Mouse (Mus musculus) kidney, embryonic 15.5 days (tissue): ENCODE measurements around the gene Piga. TPM values are rescaled to one million over a fixed set of nuclear protein-coding genes. Genes with fewer than 3 reads are reported as not detected.

Experiments
- ATAC-seq: fragments of 200-750 bp; cut with Nextera tagmentation; replicated peaks from 2 replicates; pipeline ENCODE4 v1.8.0; 2017; ENCODE audit warnings: moderate TSS enrichment; ENCODE audit not compliant: low FRiP score
- H3K27ac ChIP-seq: fragments of 300-500 bp; sonication (generic); 2 replicates; pipeline ENCODE4 v1.5.1; 2015; ENCODE audit warnings: mild to moderate bottlenecking, inconsistent platforms
- H3K27me3 ChIP-seq: fragments of 300-500 bp; sonication (generic); 2 replicates; pipeline ENCODE4 v1.6.1; 2015; ENCODE audit warnings: inconsistent platforms
- H3K36me3 ChIP-seq: fragments of 300-500 bp; sonication (generic); 2 replicates; pipeline ENCODE4 v1.6.1; 2015; ENCODE audit warnings: inconsistent platforms
- H3K4me1 ChIP-seq: fragments of 300-500 bp; sonication (generic); 2 replicates; pipeline ENCODE4 v1.6.1; 2015; ENCODE audit warnings: inconsistent platforms
- H3K4me2 ChIP-seq: fragments of 300-500 bp; sonication (generic); 2 replicates; pipeline ENCODE4 v1.6.1; 2015; ENCODE audit warnings: moderate library complexity, mild to moderate bottlenecking, inconsistent platforms
- H3K4me3 ChIP-seq: fragments of 300-500 bp; sonication (generic); replicated peaks from 2 replicates; pipeline ENCODE4 v1.5.1; 2015; ENCODE audit warnings: mild to moderate bottlenecking, inconsistent platforms
- H3K9ac ChIP-seq: fragments of 300-500 bp; sonication (generic); 2 replicates; pipeline ENCODE4 v1.6.1; 2015; ENCODE audit warnings: mild to moderate bottlenecking, inconsistent platforms
- H3K9me3 ChIP-seq: fragments of 300-500 bp; sonication (generic); replicated peaks from 2 replicates; pipeline ENCODE4 v1.6.1; 2016; ENCODE audit warnings: inconsistent platforms
- WGBS: fragments of 180-500 bp; shearing (Covaris S2); methylation state at CpG from one replicate; pipeline ENCODE4 v1.1.7; 2015; ENCODE audit warnings: mixed read lengths; 5-methylcytosine and 5-hydroxymethylcytosine counted together
- polyA plus RNA-seq: library from polyadenylated mRNA; unstranded; fragments of >200 nt; fragmentation: Nextera tagmentation; extraction: Ambion mirVana; gene quantifications from 2 replicates; pipeline ENCODE4 v1.2.1, GENCODE M21; 2015

The Piga gene
- polyA plus RNA-seq: 13.8 and 14.0 TPM in 2 replicates

DNA sequence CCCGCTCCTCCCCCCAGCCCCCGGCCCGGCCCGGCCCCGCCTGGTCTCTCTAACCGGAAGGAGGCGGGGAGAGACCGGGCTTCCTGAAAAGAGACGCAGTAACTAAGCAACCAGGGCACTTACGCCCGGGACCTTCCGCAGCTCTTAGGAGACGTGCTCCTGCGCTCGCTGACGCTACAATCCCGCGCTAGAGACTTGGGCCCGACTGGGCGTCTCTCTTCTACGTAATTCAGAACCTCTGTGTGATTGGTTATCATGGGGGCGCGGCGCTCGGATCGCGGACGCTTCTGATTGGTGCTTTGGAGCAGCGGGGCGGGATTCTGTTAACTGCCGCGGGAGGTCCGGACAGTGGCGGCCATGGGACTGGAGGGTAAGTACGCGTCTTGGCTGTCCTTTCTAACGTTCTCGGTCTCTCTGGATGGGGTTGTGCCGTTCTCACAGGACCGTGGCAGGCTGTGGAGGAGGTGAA is at the start of gene Piga:
Gene Piga (plus strand): TSS at position 317 of the 469 bp plus-strand sequence.
- Histone ChIP-seq H3K9me3 (no peaks in the 10 kb centered on the region), H3K27me3 (peaks cover 46% of the 10 kb centered on the region), H3K27ac (peak within 1 kb of the TSS; percentile 82), H3K9ac (peak within 1 kb of the TSS; percentile 56), H3K4me3 (peak within 1 kb of the TSS; percentile 60), H3K36me3 (peaks cover 17% of the 10 kb centered on the region), H3K4me1 (0 out of 2 replicates have a peak, but pooled peaks cover 8% of the 10 kb centered on the region), H3K4me2 (peak within 1 kb of the TSS; percentile 51)
- whole genome bisulfite sequencing: 13% methylated on average over 40 of the region's 40 CpGs
- peak; percentile 100 for ATAC-seq

- H3K4me3 ChIP-seq: no peak overlapping the region
- H3K27ac ChIP-seq: 0 out of 2 replicates have a peak overlapping the region, but pooled peaks have one; percentile 51
- no peak overlapping the region for H3K4me2 ChIP-seq
- 58% methylated on average over 3 of the region's 3 CpGs for WGBS
- H3K36me3 ChIP-seq: no peaks in the 10 kb centered on the region
- no peak overlapping the region for H3K9ac ChIP-seq
- H3K27me3 ChIP-seq: 0 out of 2 replicates have a peak, but pooled peaks cover 13% of the 10 kb centered on the region
- H3K4me1 ChIP-seq: no peaks in the 10 kb centered on the region
- H3K9me3 ChIP-seq: no peaks in the 10 kb centered on the region
- no peak for ATAC-seq
Measured at GRCm38 (mm10) chrX:164370576-164370975, 49.0 kb upstream of the Piga start.

DNA sequence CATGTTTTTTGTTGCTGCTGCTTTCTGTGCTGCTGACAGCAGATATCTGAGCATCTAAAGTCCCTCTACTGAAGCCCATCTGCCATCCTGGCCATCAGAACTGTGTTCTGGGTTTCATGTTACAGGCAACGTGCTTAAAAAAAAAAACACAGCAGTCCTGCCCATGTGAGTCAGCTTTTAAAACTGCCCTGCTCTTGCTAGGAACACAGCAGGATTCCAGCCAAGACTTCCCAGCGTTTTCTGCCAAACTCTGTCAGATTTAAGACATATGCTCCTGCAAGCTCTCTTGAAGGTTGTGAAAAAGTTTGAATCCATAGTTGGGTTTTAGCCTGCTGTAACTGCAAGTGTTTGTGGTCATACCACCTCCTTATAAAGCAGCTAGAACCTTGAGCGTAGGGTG is 46.5 kb upstream of the Piga start, which contains the start of gene Vegfd:
Gene Vegfd (plus strand): TSS at position 298 of the 400 bp plus-strand sequence.
- H3K36me3 ChIP-seq: no peaks in the 10 kb centered on the region
- H3K9me3 ChIP-seq: no peaks in the 10 kb centered on the region
- peak within 1 kb of the TSS; percentile 21 for H3K4me3 ChIP-seq
- no peaks in the 10 kb centered on the region for H3K4me1 ChIP-seq
- no peak for ATAC-seq
- no peak within 1 kb of the TSS for H3K9ac ChIP-seq
- 36% methylated on average over 3 of the region's 3 CpGs for WGBS
- peaks cover 15% of the 10 kb centered on the region; the same call in 1 of the 2 replicates for H3K27me3 ChIP-seq
- H3K4me2 ChIP-seq: peak within 1 kb of the TSS; percentile 16; the same call in 1 of the 2 replicates
- H3K27ac ChIP-seq: peak within 1 kb of the TSS; percentile 66

GRCm38 (mm10) chrX:164374586-164374985 is 45.0 kb upstream of the Piga start:
- no peak for ATAC-seq
- Histone ChIP-seq H3K27ac (no peak overlapping the region), H3K4me3 (peak overlapping the region; percentile 21), H3K4me1 (no peaks in the 10 kb centered on the region), H3K36me3 (no peaks in the 10 kb centered on the region), H3K4me2 (peak overlapping the region; percentile 22; the same call in 1 of the 2 replicates), H3K9me3 (no peaks in the 10 kb centered on the region), H3K9ac (no peak overlapping the region), H3K27me3 (peaks cover 21% of the 10 kb centered on the region)
- 48% methylated on average over 5 of the region's 5 CpGs for WGBS

GRCm38 (mm10) chrX:164379721-164380120 is 39.9 kb upstream of the Piga start:
- H3K27ac ChIP-seq: no peak overlapping the region
- peaks cover 36% of the 10 kb centered on the region for H3K27me3 ChIP-seq
- 78% methylated on average over 4 of the region's 4 CpGs for WGBS
- H3K9ac ChIP-seq: no peak overlapping the region
- H3K4me1 ChIP-seq: no peaks in the 10 kb centered on the region
- ATAC-seq: no peak
- no peaks in the 10 kb centered on the region for H3K9me3 ChIP-seq
- H3K36me3 ChIP-seq: no peaks in the 10 kb centered on the region
- H3K4me2 ChIP-seq: no peak overlapping the region
- no peak overlapping the region for H3K4me3 ChIP-seq

DNA sequence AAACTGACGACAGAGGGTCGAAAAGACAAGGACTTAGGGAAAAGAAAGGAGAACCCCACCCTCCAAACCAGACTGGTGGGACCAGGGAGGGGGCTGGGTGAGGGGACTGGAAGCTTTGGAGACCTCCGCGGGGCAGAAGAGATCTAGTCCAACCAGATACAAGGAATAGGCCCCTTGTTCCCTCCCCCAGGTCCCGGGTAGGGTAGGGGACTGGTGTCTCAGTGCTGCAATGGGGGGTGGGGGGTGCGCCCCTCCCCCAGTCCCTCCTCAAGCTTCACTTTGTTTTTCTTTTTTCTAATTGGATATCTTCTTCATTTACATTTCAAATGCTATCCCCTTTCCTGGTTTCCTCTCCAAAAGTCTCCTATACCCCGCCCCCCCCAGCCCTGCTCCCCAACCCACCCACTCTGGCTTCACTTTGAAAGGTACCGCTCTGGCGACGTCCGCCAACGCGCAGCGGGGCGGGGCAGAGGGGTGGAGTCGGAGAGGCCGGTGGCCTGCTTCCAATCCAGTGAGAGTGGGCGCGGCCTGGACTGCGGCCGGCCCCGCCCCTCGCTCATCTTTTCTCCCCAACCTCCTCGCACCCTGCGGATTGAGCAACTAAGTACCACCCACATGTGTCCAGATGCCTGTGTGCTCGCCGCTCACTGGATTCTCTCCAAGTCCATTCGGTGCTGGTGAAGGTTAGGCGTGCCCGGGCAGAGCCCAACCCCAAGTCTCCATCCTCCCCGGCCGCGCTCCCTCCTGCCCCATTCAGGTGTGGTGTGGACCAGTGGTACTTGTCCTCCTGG is 37.8 kb upstream of the Piga start:
- H3K4me2 ChIP-seq: peak overlapping the region; percentile 70
- no peaks in the 10 kb centered on the region for H3K4me1 ChIP-seq

DNA sequence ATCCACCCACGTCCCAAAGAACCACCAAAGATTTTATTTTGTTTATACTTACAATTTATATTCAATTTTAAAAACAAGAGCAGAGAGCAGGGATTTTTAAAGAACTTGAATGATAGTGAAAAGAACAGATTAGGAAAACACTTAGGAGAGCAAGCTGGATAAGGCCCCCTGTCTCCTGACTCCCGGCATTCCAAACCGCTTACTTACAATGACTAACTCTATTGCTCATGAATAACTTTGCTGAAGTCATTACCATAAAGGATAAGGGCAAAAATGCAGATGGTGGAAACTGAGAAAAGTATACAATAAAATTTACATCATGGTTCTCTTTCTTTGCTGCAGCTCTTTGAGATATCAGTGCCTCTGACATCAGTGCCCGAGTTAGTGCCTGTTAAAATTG is 25.5 kb upstream of the Piga start:
- no peaks in the 10 kb centered on the region for H3K9me3 ChIP-seq
- H3K4me2 ChIP-seq: no peak overlapping the region
- 77% methylated on average over 4 of the region's 4 CpGs for WGBS
- H3K27me3 ChIP-seq: peaks cover 7% of the 10 kb centered on the region; the same call in 1 of the 2 replicates
- H3K4me3 ChIP-seq: no peak overlapping the region
- no peak for ATAC-seq
- H3K27ac ChIP-seq: no peak overlapping the region
- no peaks in the 10 kb centered on the region for H3K36me3 ChIP-seq
- no peak overlapping the region for H3K9ac ChIP-seq
- H3K4me1 ChIP-seq: no peaks in the 10 kb centered on the region

More for the DNA sequence above, 37.8 kb upstream of the Piga start:
- no peak overlapping the region for H3K9ac ChIP-seq
- ATAC-seq: peak; percentile 98
- peak overlapping the region; percentile 74 for H3K27ac ChIP-seq
- no peaks in the 10 kb centered on the region for H3K36me3 ChIP-seq
- peak overlapping the region; percentile 40 for H3K4me3 ChIP-seq
- peaks cover 25% of the 10 kb centered on the region for H3K27me3 ChIP-seq
- H3K9me3 ChIP-seq: no peaks in the 10 kb centered on the region
- 25% methylated on average over 32 of the region's 33 CpGs for WGBS

DNA sequence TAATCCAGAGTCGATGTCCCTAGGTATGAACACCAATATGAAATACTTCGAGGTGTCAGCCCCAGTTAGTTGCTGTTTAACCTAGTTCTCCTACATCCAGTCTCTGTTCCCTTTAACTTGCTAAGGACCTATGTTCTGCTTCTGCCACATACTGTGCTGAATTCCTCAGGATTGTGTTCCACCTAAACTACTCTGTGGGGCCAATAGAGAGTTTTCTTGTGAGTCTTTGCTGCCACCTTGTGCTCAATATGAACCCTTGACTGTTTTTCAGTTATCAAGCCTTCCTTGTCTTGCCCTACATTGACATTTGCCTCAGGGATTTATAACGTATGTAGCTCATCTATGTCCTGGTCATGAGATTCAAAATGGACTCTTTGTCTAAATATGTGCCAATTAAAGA is 21.1 kb upstream of the Piga start:
- Histone ChIP-seq H3K9ac (no peak overlapping the region), H3K4me2 (no peak overlapping the region), H3K4me1 (no peaks in the 10 kb centered on the region), H3K27me3 (peaks cover 7% of the 10 kb centered on the region; the same call in 1 of the 2 replicates), H3K27ac (no peak overlapping the region), H3K36me3 (no peaks in the 10 kb centered on the region), H3K4me3 (no peak overlapping the region), H3K9me3 (no peaks in the 10 kb centered on the region)
- 62% methylated on average over 3 of the region's 3 CpGs for WGBS
- ATAC-seq: no peak

- H3K36me3 ChIP-seq: no peaks in the 10 kb centered on the region
- no peak overlapping the region for H3K4me3 ChIP-seq
- peaks cover 12% of the 10 kb centered on the region for H3K27me3 ChIP-seq
- no peak overlapping the region for H3K27ac ChIP-seq
- H3K9ac ChIP-seq: no peak overlapping the region
- H3K9me3 ChIP-seq: no peaks in the 10 kb centered on the region
- H3K4me2 ChIP-seq: no peak overlapping the region
- H3K4me1 ChIP-seq: no peaks in the 10 kb centered on the region
- ATAC-seq: no peak
Measured at GRCm38 (mm10) chrX:164405080-164405649, 14.4 kb upstream of the Piga start.

- no peaks in the 10 kb centered on the region for H3K4me1 ChIP-seq
- H3K9me3 ChIP-seq: no peaks in the 10 kb centered on the region
- no peak for ATAC-seq
- whole genome bisulfite sequencing: 73% methylated on average over 9 of the region's 9 CpGs
- H3K36me3 ChIP-seq: no peaks in the 10 kb centered on the region
- H3K27ac ChIP-seq: no peak overlapping the region
- H3K4me3 ChIP-seq: no peak overlapping the region
- no peak overlapping the region for H3K4me2 ChIP-seq
- H3K27me3 ChIP-seq: peaks cover 12% of the 10 kb centered on the region
- no peak overlapping the region for H3K9ac ChIP-seq
Measured at GRCm38 (mm10) chrX:164406133-164407022, 13.2 kb upstream of the Piga start.

DNA sequence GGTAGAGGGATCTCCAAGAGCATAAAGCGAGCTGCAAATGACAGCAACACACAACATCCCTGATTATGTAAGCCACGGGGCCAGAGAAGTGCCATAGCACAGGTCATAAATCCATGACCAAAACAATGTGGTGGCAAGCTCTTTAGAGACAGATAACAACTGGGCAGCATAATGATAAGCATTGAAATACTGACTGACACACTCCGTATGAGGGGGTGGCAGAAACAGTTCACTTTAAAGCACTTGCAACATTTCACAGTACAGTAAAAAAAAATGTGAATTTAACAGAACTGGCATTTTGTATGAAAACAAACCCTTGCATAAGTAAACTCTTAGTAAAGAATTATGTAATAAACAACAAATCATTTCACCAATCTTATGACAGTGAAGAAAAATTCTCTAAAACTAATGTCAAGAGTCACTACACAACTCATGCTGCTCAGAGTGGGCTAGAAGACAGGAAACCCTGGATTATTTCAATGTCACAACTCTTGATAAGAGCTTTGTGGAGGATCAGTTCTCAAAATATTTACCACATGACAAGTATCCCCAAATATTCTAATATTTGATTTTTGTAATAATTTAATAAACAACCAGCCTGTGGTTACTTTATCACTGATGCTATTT is 11.2 kb upstream of the Piga start:
- Histone ChIP-seq H3K4me1 (no peaks in the 10 kb centered on the region), H3K27ac (no peak overlapping the region), H3K4me2 (no peak overlapping the region), H3K9ac (no peak overlapping the region), H3K36me3 (no peaks in the 10 kb centered on the region), H3K4me3 (no peak overlapping the region), H3K9me3 (no peaks in the 10 kb centered on the region), H3K27me3 (peaks cover 19% of the 10 kb centered on the region)
- WGBS: 76% methylated on average over 3 of the region's 3 CpGs
- no peak for ATAC-seq
